Mouse (Mus musculus) adrenal gland, postnatal 14 days (tissue): ENCODE measurements at regions not wholly inside any gene's neighbourhood (a gene's known extent, or its start where the extent isn't known, plus 50 kb on each side); places are given as distances from the start of the nearest gene placed in this dataset.

ENCODE experiments used
- DNase-seq: peaks from one replicate; pipeline ENCODE4 v3.0.0; 2021; ENCODE audit warnings: mixed read lengths

DNA sequence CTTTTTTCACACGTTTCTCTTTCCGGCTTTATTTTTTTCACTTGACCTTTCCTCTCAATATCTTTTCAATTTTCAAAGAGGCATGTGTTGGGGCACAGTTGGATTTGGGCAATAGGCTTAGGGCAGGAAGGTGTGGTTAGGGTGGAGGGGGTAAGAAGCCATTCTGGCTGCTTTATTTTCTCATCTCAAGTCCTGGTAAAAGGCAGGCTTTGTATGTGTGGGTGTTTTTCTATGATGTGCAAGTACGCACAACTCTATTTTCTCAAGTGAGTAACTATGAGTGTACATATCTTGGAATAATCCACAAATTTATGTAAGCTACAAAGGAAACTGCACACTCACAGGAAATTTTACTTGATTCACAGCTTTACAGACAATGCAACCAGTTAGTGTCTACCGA, 121.5 kb upstream of the Ifne start:
- DNase-seq, result no peak

DNA sequence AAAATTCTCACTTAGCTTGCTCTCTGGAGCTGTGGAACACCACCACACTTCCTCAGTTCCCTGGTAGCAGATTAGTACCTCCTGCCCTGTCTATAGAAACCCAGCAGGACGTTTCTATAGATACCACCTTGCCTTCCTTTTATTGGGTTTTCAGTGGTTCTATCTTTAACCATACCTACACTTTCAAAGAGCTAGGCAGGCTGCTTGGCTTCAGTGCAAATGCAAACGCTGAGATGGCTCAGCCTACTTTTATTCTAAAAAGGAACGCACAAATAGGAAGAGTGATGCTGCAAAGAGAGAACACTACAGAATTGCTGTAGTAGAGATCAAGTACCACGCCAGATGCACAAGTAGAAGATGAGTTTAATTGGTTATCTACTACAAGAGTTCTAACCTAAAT, 120.9 kb upstream of the Ifne start:
- DNase-seq, result no peak

DNA sequence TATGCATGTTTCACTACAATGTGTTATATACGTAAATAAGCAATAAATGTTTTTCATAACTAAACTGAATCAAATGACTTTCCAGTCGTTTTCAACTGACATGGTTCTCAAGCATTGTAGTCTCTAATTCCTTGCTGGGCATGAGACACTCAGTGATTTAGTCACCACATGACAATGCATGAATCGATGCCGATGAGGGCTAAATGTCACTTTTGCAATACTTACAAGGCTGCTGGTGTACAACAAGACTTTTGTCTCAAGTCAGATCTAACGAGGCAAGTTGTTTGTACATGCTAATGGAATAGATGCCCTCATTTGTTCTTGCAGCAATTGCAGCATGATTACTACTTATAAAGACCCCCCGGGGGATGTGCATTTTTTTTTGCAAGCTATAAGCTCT, 120.2 kb upstream of the Ifne start:
- peak; percentile 9 for DNase-seq

DNA sequence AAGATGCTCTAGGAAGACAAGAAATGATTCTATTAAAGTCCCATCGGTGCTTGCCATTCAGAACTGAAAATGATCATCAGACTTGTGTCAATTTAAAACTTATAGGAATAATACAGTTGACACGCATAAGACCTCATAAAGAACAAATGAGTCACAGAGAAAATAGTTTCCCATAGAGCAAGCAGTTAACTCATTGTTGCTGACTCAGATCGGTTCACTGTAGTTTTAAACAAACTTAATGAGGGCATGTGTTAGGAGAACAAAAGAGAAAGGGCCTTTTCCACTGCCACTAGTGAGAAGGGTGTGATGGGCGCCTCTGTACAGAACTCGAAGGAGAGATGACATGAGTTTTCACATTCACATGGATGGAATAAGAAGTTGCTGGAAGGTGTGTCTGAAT, 118.3 kb upstream of the Ifne start:
- no peak for DNase-seq

DNA sequence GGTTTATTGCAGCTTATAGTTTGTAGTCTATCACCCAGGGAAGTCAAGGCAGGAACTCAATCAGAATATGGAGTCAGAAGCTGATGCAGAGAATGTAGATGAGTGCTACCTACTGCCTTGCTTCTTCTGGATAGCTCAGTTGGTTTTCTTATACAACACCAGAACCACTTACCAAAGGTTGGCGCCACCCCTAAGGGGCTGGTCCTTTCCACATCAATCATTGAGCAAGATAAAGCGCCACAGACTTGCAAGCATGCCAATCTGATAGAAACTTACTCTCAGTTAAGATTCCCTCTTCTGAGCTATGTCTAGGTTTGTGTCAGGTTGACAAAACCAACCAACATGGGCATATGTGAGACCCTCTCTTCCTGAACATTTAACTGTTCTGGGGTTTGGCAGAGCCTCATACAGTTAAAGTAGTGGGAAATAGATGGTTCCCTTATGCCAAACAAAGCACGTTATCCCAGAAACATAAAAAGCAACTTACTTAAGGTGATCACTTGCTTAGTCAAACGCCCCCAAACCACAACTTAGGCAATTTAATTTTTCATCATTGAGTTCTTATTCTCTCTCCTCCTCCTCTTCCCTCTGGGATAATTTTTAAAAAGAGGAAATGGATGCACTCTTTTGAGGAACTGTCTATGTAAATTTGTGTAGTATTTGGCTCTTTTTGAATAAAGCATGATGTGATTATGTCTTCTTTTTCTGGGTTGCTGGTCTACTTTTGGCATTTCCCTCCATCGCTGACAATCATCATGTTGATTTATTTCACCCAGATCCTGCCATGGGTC, 115.3 kb upstream of the Ifne start:
- DNase-seq, result peak; percentile 31

DNA sequence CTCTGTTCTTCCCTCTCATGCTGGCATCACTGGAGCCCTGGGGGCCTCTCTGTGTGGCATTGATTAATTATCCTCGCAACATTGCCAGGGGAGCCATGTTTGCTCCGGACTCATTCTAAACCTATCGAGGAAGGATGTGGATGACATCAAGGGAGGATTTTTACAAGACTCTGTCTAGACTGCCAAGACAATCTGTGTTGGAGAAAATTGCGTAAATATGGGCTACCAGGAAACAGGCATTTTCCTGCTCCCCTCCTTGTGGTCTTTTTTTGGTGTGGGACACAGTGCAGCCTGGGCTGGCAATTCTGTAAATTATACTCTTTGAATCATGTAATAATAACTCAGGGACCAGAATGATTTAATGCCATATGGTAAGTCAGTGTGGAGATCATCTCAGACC, 114.5 kb upstream of the Ifne start:
- DNase-seq, result no peak

DNA sequence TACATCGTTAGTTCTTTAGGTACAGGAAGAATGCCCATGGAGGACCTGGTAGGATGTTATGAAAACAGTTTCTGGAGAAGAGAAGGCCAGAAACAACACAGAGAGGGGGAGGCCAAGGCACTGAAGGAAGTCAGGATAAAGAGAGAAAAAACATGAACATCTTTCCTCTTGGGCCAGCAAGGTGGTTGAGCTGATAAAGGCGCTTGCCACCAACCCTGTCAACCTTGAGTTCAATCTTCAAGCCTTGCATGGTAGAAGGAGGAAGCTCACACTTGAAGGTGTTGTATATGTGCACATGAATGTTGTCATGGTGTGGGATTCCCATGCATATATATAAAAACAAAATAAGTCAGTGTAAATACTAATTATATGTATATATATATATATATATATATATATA, 112.5 kb upstream of the Ifne start:
- no peak for DNase-seq

DNA sequence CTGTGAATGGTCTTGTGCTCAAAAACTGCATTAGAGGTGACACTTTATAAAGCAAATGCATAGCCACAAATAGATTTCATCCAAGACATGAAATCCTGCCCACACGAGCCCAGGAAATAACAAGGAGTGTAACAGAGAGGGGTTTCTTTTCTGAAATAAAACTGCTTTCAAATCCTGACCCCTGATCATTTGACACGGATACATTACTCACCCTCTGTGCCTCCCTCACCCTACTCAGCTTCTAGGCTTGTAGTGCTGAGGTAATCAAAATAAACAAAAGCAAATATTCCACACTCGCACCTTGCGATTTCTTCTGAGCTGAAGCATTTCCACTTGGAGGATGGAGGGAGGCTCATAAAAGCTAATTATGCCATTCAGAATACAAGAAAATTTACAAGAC, 108.4 kb upstream of the Ifne start:
- DNase-seq, result no peak

DNA sequence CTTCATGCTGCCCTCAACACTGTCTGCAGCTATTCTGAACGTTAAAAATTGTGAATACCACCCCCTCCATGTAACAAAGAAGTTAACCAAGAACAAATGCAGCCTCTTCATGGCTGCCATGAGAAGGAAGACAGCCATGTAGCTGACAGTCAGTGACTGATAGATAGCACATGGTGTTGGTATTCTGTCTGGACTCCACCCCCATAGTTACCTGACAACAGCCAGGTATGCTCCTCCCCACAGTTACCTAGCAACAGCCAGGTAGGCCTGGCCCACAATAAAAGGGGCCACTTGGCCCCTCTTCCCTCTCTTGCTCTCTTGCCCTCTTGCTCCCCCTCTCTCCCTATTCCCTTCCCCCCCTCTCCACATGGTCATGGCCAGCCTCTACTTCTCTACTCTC, 107.1 kb upstream of the Ifne start:
- DNase-seq, result no peak

DNA sequence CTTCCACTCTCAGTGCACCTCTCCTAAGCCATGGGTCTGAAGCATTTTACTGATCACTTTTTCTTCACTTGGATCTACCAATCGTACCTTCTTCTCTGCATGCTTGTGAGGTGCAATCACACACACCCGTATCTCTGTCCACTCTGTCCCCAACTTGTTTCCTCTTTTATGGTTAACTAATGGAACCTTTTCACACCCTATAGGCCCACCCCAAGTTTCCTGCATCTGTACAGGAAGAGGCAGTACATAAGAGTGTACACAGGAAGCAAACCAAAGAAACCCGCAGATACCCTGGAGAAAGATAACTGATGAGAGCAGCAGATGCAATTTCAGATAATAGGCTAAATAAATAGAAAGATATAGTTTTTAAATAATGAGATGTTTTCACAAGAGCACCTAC, 102.5 kb upstream of the Ifne start:
- DNase-seq, result no peak

DNA sequence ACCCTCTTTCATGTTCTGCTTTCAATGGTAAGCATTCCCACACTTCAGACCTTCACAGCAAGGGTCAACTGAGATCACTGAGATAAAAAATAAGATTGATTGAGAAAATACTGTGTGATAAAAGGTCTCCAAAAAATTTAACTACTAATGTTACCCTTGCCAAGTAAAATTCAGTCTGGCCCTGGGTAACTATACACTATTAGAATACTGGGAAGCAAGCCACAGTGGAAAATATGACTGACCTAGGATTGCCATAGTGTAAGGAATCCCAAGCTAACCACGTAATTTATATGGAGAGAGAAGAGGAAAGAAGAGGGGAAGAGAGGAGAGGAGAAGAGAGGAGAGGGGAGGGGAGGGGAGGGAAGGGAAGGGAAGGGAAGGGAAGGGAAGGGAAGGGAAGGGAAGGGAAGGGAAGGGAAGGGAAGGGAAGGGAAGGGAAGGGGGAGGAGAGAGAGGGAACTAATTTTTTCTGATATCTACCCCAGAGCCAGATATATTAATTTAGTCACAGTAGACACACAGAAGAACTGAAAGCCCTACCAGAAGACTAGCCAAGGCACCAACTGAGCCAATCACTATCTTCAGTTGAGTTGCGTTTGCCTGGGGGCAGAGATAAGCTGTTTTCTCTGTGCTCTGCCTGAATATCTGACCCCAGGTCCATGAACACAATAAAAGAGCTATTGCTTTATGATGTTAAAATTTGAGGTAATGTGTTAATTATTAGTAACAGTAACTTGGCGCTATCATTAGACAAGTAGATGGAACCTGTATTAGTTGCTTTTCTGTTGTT, 97.3 kb upstream of the Ifne start:
- DNase-seq, result no peak

DNA sequence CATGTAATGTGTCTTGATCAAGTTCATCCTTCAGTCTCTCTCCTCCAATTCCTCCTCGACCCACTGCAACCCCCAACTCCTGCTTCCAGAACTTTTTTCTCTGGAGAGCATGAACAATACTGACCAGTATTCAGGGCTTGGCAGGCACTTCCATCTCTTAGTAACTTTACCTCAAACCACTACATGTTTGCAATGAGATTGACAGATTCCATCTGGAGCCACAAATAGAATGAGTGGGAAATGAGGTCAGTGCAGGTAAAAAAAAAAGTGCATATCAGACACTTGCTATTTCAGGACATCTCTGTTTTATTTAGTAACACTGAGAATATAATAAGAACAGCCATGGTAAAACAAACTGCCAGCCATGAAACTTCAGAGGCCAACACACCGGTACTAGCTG, 94.5 kb upstream of the Ifne start:
- DNase-seq, result no peak

DNA sequence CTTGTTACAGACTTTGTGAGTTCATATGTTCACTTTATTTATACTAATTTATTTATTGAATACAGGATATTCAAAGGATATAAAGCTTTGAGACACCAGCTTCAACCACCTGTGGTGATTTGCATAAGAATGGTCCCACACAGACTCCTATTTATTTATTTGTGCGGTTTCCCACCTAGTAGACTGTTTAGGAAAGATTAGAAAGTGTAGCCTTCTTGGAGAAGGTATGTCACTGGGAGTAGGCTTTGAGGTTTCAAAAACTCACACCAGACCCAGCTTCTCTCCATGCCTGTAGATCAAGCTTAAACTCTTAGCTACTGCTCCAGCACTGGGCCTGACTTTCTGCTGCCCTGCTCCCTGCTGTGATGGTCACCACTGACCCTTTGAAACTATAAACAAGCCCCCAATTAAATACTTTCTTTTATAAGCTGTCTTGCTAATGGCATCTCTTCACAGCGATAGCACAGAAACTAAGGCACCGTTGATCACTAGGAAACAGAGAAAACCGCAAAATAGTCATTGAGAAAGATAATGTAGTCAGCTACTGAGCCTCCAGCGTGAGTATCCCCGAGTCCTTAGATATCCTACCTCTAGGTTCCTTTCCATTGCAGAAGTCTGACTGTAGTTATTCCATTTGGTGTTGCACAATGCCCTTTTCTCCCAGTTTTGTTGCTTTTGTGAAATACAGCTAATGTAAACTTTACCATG, 89.3 kb upstream of the Ifne start:
- DNase-seq, result no peak

DNA sequence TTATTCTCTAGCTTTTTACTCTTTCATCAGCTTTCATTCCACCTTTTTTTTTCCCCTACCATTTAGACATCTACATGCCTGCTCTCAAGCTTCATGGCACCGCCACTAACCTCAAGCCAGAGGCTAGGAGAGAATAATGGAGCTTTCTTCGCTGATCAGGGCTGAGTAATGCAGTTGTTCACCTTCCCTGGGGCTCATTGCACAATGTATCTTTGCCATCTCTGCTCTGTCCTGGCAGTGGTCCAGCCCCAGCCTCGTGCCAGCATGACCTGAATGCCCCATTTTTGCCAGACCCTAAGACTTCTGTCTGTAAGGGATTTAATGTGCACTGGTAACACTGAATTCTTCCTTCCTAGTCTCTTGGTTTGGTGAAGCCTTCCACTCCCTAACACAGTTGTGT, 79.6 kb upstream of the Ifne start:
- DNase-seq, result peak; percentile 11

DNA sequence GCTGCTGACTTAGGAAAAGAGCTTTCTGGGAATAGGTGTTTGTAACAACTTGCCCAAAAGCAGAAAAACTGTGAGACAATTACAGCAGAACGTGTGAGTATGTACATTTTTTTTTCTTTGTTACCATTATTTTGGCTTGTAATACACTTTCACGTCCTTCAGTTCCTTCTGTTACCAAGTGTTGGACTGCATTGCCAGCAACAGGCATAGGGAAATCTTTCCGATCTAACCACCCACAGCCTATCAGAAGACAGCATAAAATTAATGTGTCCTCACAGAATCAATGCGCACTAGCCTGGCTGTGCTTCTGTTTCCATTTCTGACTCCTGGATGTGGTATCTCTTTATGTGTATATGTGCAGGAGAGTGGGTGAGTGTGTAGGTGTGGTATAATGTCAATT, 76.6 kb upstream of the Ifne start:
- no peak for DNase-seq

DNA sequence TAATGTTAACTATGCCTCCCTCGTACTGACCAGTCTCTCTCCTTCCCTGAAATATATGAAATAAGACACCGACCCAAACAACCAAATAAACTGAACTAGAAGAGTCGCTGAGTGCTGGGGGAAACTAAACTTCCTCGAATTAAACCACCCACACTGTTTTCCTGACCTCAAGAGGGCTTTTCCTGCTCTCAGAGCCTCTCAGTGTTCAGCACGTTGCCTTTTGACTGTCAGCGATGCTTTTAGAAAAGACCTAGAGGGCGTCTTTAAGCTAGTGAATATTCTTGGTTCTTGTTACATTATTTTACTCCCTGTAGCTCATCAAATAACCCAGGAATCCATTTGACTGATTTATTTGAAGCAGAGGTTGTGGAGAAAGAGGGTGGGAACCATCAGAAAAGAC, 76.2 kb upstream of the Ifne start:
- DNase-seq, result no peak

DNA sequence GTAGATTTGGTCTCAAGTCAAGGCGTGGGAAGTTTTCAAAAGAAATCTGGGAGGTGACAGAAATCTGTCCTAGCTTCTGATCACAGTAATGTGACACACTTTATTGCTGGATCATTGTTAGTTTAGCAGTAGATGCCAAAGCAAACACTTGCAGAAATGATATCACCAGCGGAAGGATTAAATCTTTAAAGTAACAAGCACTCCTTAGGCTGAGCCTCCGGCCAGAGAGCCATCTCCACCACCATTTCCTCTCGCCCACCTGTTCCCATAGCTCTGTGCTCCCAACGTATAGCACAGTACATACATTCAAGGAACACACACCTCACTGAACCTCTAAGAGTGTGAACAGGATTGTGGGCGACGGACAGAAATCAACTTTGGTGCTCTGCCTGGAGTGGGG, 75.6 kb upstream of the Ifne start:
- no peak for DNase-seq

DNA sequence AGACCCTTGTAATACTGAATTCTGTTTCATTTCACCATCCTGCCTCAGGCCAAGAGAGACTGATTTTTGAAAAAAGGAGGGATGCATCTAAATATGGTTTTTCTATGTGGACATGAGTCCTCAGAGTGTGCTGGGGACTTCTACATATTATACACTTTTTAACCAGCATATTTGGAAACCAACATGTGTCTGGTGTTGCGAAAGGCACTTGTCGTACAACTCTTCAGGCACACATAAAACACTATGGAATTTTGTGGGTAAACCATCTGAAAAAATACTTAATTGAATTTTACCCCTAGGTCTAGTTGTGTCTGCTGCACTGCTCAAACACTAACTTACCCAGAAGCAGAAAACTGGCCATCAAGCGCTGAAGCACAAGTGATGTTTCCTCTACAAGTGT, 74.0 kb upstream of the Ifne start:
- no peak for DNase-seq

DNA sequence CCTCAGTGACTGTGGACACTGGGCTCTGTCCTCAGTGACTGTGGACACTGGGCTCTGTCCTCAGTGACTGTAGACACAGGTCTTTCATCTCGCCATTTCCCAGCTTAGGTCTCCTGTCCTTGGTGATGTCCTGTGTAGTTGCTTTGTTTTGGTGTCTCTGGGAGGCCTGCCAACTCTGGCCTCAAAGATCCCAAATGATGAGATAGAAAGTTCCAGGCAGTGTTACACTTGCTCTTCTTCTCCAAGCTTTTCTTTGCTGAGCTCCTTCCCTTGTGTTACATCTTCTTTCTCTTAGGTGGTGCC, 71.0 kb upstream of the Ifne start:
- DNase-seq, result peak; percentile 31

DNA sequence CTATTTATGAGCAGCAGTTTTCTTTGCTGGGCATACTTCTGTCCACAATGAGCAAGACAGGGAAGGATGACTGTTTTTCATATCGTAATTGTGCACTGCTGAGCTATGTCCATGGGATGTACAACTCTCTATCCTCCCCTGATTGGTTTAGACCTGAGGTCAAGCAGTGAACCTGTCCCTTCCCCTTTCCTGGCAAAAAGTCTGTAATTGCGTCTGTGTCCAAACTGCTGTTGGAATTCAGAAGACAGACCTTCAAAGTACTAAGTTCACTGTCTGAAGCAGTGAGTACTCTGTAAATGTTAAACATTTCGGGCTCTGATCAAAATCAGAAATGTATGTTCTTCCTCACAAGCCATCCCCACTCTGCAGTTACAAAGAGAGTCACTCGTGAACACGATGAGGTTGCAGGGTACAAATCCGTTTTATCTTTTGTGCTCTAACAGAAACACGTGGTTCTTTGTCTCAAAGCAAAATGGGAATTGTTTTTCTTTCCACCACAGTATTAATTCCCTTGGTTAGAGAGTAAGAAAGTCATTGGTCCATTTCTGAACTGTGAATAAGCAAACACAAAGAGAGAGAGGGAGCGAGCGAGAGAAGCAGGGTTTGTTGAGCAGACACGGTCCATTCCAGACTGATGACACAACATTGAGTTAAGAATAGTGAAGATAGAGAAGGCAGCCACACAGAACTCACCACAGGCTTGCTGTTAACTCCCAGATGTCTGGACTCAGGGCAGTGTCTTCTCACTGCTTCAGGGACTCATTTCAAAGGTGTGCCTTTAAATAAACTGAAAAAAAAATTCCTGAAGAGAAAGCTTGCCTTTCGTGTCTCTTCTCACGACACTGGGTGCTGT, 70.4 kb upstream of the Ifne start:
- DNase-seq, result no peak

DNA sequence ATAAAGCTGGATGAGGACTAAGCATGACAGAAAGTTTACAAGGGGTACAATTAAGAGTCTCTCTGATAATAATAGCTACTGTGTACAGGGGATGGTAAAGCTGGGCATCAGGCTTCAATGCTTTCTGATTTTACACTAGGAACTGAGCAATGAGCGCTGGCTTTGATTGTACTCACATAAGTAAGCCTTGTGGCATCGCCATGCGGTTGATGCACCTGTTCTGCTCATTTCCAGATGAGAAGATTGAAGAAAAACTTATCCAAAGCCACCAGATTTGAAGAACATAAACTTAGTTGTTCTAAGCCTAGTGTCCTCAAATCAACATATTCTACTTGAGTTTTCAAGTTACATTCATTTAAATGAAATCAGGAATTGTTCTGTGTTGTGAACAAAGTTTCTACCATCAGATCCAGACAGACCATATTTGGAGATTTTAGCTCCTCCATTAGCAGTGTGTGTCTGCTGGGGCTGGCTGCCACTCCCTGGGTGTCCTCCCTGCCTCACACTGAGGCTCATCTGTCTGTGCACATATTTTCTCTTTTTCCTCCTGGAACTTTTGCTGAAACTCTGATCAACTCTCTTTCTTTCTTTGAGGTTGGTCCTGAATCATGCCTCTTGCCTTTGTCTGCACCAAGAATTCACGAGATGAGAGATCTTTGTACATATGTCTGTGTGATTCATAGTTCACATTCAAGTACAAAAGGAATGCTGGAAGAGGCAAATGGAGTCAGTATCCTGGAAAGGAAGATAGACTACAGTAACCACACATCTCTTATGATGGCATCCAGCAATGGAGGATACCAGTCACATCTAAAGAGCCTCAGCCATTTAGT, 68.2 kb upstream of the Ifne start:
- DNase-seq, result no peak

DNA sequence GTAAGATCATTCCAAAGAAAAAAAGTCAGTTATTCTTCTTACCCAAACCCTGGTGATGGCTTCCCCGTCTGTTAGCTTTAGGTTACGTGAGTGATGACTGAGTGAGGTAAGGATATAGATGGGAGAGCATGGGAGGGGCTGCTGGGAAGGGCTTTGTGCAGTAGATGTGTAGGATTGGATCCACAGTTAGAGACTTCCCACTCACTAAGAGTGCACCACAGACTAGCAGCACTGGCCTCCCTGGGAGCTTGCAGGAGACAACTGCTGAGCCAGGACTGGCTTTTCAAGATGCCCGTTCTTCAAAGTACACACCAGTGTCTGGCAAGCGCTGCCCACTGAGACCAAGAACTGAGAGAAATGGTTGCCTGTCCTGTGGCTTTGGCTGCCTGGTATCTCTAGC, 62.0 kb upstream of the Ifne start:
- no peak for DNase-seq
